Mouse (Mus musculus) neural tube, embryonic 15.5 days (tissue): Measurements from ENCODE around the gene Rftn1. TPM values are rescaled to one million over a fixed set of nuclear protein-coding genes. Genes with fewer than 3 reads are reported as not detected.
A peak's percentile ranks its signal among the peaks of the same experiment; 100 is the strongest.

ENCODE experiments used
- ATAC-seq: fragments of 200-750 bp; cut with Nextera tagmentation; 2 replicates; pipeline ENCODE4 v1.8.0; 2017; ENCODE audit warnings: mild to moderate bottlenecking, moderate TSS enrichment, moderate library complexity; ENCODE audit not compliant: low FRiP score
- H3K27ac ChIP-seq: fragments of 300-500 bp; sonication (generic); replicated peaks from 2 replicates; pipeline ENCODE4 v1.5.1; 2015; ENCODE audit warnings: mild to moderate bottlenecking, inconsistent platforms
- H3K27me3 ChIP-seq: fragments of 300-500 bp; sonication (generic); replicated peaks from 2 replicates; pipeline ENCODE4 v1.6.1; 2015; ENCODE audit warnings: inconsistent platforms
- H3K36me3 ChIP-seq: fragments of 300-500 bp; sonication (generic); 2 replicates; pipeline ENCODE4 v1.6.1; 2015; ENCODE audit warnings: inconsistent platforms
- H3K4me1 ChIP-seq: fragments of 300-500 bp; sonication (generic); 2 replicates; pipeline ENCODE4 v1.6.1; 2015; ENCODE audit warnings: inconsistent platforms
- H3K4me2 ChIP-seq: fragments of 300-500 bp; sonication (generic); 2 replicates; pipeline ENCODE4 v1.6.1; 2015; ENCODE audit warnings: inconsistent platforms, mild to moderate bottlenecking, moderate library complexity
- H3K4me3 ChIP-seq: fragments of 300-500 bp; sonication (generic); replicated peaks from 2 replicates; pipeline ENCODE4 v1.5.1; 2015; ENCODE audit warnings: mild to moderate bottlenecking, inconsistent platforms
- H3K9ac ChIP-seq: fragments of 300-500 bp; sonication (generic); replicated peaks from 2 replicates; pipeline ENCODE4 v1.6.1; 2015; ENCODE audit warnings: mild to moderate bottlenecking, inconsistent platforms
- H3K9me3 ChIP-seq: fragments of 300-500 bp; sonication (generic); replicated peaks from 2 replicates; pipeline ENCODE4 v1.6.1; 2016; ENCODE audit warnings: inconsistent platforms
- WGBS: fragments of 180-500 bp; shearing (Covaris S2); methylation state at CpG from one replicate; pipeline ENCODE4 v1.1.7; 2015; ENCODE audit warnings: mixed read lengths; 5-methylcytosine and 5-hydroxymethylcytosine counted together
- polyA plus RNA-seq: library from polyadenylated mRNA; unstranded; fragments of >200 nt; fragmentation: Nextera tagmentation; extraction: Ambion mirVana; gene quantifications from 2 replicates; pipeline ENCODE4 v1.2.1, GENCODE M21; 2015

The Rftn1 gene
- polyA plus RNA-seq, 1 experiment from 2014 or later: 17.9 TPM

DNA sequence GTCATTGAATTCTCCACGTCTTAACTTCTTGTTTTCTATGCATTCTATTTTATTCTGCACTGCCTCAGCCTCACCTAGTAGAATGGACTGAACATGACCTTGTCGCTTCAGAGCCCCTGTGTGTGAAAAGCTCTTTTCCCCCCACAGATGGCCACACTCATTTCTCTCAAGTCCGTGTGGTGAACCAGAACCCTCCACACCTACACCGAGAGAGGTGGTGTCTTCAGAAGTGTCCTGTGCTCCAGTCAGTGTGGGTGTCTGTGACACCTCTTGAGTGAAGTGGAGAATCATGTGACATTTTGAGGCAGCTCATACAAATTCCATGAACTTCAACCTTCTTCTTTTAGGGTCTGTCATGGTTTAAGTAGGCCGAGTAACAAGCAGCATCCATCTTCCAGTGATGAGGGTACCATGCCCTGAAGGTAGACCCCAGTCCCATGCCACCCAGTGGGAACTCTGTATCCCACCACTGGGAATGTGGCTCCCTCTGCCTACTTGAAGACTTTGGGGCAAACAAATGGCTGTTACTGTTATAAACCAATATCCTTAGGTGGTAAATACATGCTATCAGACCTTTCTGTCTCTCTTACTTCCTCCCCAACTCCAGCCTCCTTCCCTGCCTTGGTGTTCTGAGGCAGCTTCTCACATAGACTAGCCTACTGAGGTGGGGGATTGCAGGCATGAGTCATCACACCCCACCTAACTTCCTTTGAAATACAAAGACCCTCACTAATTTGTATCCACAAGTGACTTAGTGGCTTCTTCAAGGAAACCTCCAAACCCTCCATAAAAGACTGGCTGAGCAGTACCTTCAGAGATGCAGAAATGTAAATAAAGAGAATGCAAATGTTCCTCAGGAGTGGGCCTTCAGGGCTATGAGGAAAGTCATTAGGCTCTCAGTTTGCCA, 122.4 kb downstream of the Rftn1 start:
- peaks cover 4% of the 10 kb centered on the region; the same call in 1 of the 2 replicates for H3K4me1 ChIP-seq
- H3K27ac ChIP-seq: no peak overlapping the region
- no peak for ATAC-seq
- H3K4me2 ChIP-seq: no peak overlapping the region
- H3K4me3 ChIP-seq: no peak overlapping the region
- no peaks in the 10 kb centered on the region for H3K9me3 ChIP-seq
- no peaks in the 10 kb centered on the region for H3K27me3 ChIP-seq
- H3K9ac ChIP-seq: no peak overlapping the region
- H3K36me3 ChIP-seq: no peaks in the 10 kb centered on the region
- 83% methylated on average over 5 of the region's 5 CpGs for whole genome bisulfite sequencing

- H3K4me3 ChIP-seq: no peak overlapping the region
- 55% methylated on average over 8 of the region's 8 CpGs for WGBS
- ATAC-seq: peak; percentile 70
- peaks cover 4% of the 10 kb centered on the region; the same call in 1 of the 2 replicates for H3K4me1 ChIP-seq
- H3K27me3 ChIP-seq: no peaks in the 10 kb centered on the region
- H3K9me3 ChIP-seq: no peaks in the 10 kb centered on the region
- no peak overlapping the region for H3K9ac ChIP-seq
- H3K4me2 ChIP-seq: no peak overlapping the region
- H3K27ac ChIP-seq: no peak overlapping the region
- H3K36me3 ChIP-seq: no peaks in the 10 kb centered on the region
Observed at GRCm38 (mm10) chr17:50066822-50067713, 123.4 kb downstream of the Rftn1 start.

DNA sequence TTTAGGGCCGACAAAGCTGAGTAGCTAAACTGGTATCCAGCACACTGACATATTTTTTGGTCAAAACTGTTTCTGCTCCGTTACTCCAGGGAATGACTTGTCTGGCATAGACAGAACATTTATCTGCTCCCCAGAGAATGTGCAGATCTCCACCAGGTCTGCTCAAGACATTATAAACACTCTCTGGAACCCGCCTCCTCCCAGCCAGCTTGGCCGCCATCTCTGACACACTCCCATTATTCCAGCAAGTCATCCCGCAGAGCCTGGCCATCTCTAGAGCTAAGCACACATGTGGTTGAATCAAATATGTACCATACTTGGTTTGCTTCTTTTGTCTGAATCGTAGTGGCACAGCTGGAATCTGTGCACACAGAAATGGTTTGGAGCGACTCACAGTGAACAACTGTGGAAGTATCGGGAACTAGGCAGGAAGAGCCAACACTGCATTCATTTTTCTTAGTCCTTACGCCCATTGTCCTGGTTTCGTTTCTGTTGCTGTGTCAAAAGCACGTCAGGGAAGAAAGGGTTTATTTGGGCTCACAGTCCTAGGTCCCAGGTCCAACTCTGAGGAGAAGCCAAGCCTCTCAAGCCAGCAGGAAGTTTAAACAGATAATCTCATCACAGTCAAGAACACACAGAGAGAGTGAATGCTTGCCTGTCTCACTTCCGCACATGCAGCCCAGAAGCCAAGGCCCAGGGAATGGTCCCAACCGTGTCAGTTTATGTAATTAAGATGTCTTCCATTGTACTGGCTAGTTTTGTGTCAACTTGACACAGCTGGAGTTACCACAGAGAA, 126.4 kb downstream of the Rftn1 start:
- Histone ChIP-seq H3K4me1 (peaks cover 4% of the 10 kb centered on the region; the same call in 1 of the 2 replicates), H3K27me3 (no peaks in the 10 kb centered on the region), H3K9me3 (no peaks in the 10 kb centered on the region), H3K9ac (no peak overlapping the region), H3K27ac (no peak overlapping the region), H3K4me2 (no peak overlapping the region), H3K4me3 (no peak overlapping the region), H3K36me3 (no peaks in the 10 kb centered on the region)
- WGBS: 84% methylated on average over 13 of the region's 13 CpGs
- ATAC-seq: no peak

- Histone ChIP-seq H3K9ac (no peak overlapping the region), H3K4me1 (peaks cover 4% of the 10 kb centered on the region; the same call in 1 of the 2 replicates), H3K4me2 (no peak overlapping the region), H3K4me3 (no peak overlapping the region), H3K9me3 (no peaks in the 10 kb centered on the region), H3K27ac (no peak overlapping the region), H3K27me3 (no peaks in the 10 kb centered on the region), H3K36me3 (no peaks in the 10 kb centered on the region)
- ATAC-seq: no peak
- WGBS: 92% methylated on average over 4 of the region's 4 CpGs
Observed at GRCm38 (mm10) chr17:50062649-50063048, 127.8 kb downstream of the Rftn1 start.

DNA sequence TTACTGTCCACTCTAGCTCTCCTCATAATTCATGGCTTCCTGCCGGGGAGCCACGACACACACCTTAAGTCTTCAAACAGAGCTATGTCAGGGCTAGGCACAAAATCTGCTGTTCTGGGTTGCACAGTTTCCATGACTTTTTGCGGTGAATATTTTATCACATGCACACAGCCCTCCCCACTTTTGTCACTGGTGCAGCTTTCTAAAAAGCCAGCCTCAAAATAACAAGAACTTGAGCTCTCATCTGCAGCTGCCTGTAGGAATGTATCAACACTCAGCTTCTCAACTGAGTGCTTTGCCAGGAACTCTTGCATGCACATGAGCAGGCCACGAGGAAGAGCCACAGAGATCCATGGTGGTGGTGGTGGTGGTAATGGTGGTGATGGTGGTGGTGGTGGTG, 129.0 kb downstream of the Rftn1 start:
- ATAC-seq: no peak
- WGBS: 96% methylated on average over 4 of the region's 4 CpGs
- no peak overlapping the region for H3K4me3 ChIP-seq
- no peaks in the 10 kb centered on the region for H3K36me3 ChIP-seq
- no peaks in the 10 kb centered on the region for H3K4me1 ChIP-seq
- no peak overlapping the region for H3K9ac ChIP-seq
- no peak overlapping the region for H3K27ac ChIP-seq
- H3K27me3 ChIP-seq: no peaks in the 10 kb centered on the region
- H3K9me3 ChIP-seq: no peaks in the 10 kb centered on the region
- no peak overlapping the region for H3K4me2 ChIP-seq

DNA sequence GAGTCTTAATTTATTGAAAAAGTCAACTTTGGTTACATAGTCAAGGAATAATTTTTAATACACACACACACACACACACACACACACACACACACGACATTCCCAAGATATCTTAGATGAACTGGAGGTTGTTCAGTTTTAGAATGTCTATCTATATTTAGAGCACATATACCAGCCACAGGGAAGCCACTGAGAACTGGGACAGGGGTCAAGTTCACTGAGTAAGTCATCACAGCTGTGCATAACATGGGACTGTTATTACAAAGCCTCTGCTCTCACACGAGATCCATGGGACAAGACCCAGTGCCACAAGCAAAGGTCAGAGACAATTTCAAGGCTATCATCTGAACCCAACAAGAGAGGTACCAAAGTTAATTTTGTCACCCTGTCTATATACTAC, 130.3 kb downstream of the Rftn1 start:
- Histone ChIP-seq H3K9me3 (no peaks in the 10 kb centered on the region), H3K4me1 (peaks cover 4% of the 10 kb centered on the region), H3K36me3 (no peaks in the 10 kb centered on the region), H3K27ac (no peak overlapping the region), H3K27me3 (no peaks in the 10 kb centered on the region), H3K4me2 (no peak overlapping the region), H3K4me3 (no peak overlapping the region), H3K9ac (no peak overlapping the region)
- ATAC-seq: no peak
- WGBS: 70% methylated on average over 2 of the region's 2 CpGs

GRCm38 (mm10) chr17:50059417-50059816, 131.1 kb downstream of the Rftn1 start:
- no peak overlapping the region for H3K4me3 ChIP-seq
- H3K9ac ChIP-seq: no peak overlapping the region
- WGBS: 89% methylated on average over 5 of the region's 5 CpGs
- H3K27ac ChIP-seq: no peak overlapping the region
- H3K4me1 ChIP-seq: peaks cover 12% of the 10 kb centered on the region
- no peaks in the 10 kb centered on the region for H3K36me3 ChIP-seq
- H3K4me2 ChIP-seq: no peak overlapping the region
- no peaks in the 10 kb centered on the region for H3K27me3 ChIP-seq
- ATAC-seq: no peak
- no peaks in the 10 kb centered on the region for H3K9me3 ChIP-seq

DNA sequence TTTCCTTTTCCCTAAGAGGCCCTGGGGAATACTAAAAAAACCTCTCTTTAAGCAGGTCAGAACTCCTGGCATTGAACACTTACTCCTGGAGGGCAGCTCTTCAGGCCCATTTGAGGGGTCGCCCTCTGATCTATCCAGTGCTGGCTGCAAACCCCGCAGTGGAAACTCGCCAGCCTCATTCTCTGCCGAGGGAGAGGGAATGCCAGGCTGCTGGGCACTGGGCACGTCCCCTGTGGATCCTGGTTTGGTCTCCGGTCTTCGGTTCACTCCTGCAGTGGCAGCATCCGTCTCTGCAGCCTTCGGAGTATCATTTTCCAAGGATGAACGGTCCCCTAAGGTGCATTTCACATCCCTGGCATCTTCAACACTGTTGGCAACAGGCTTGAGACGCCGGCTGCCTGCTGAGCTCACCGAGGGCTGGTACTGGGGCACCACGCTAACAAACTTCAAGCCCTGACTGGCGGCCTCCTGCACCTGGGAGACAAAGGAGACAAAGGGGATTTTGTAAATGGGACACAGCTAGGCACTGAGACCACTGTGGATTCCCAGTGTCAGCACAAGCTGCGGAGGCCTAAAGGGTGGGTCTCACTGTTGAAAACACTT, 135.2 kb downstream of the Rftn1 start:
- Histone ChIP-seq H3K9me3 (no peaks in the 10 kb centered on the region), H3K27me3 (no peaks in the 10 kb centered on the region), H3K36me3 (no peaks in the 10 kb centered on the region), H3K4me1 (peaks cover 13% of the 10 kb centered on the region), H3K4me2 (no peak overlapping the region), H3K4me3 (no peak overlapping the region), H3K9ac (no peak overlapping the region), H3K27ac (peak overlapping the region; percentile 24)
- peak; percentile 52 for ATAC-seq
- 31% methylated on average over 16 of the region's 16 CpGs for WGBS

DNA sequence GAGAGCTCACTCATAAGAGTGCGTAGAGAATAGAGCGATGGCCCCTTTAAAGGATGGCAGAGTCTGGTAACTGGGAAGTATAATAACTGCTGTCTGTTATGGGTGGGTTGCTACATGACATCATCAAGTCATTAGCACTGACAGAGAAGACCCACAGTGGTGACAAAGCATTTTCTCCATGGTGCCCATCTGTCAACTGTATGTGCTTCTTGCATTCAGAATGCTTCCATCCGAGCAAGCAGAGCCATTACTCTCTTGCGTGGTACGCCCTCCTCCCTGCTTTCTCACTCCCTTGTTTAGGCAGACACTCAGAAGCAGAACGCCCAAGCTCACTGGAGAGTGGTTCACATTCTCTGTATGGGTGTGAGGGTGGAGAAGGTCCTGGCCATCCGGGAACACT, 135.9 kb downstream of the Rftn1 start:
- H3K9me3 ChIP-seq: no peaks in the 10 kb centered on the region
- no peak overlapping the region for H3K4me3 ChIP-seq
- H3K4me2 ChIP-seq: no peak overlapping the region
- no peaks in the 10 kb centered on the region for H3K27me3 ChIP-seq
- peak; percentile 37; the same call in 1 of the 2 replicates for ATAC-seq
- no peaks in the 10 kb centered on the region for H3K36me3 ChIP-seq
- H3K27ac ChIP-seq: peak overlapping the region; percentile 24
- 66% methylated on average over 7 of the region's 7 CpGs for WGBS
- no peak overlapping the region for H3K9ac ChIP-seq
- H3K4me1 ChIP-seq: peaks cover 13% of the 10 kb centered on the region

GRCm38 (mm10) chr17:50053961-50054360, 136.5 kb downstream of the Rftn1 start:
- no peak for ATAC-seq
- H3K36me3 ChIP-seq: no peaks in the 10 kb centered on the region
- no peak overlapping the region for H3K27ac ChIP-seq
- no peak overlapping the region for H3K4me3 ChIP-seq
- 100% methylated on average over 1 of the region's 1 CpGs for WGBS
- no peak overlapping the region for H3K9ac ChIP-seq
- no peak overlapping the region for H3K4me2 ChIP-seq
- peaks cover 13% of the 10 kb centered on the region for H3K4me1 ChIP-seq
- H3K9me3 ChIP-seq: no peaks in the 10 kb centered on the region
- no peaks in the 10 kb centered on the region for H3K27me3 ChIP-seq
